ENCODE assay signal across 9 mouse cellular contexts in genomic region chr11:76477095-76477525, GRCm38 (mm10).
DNase-seq lines count a peak whose midpoint lies in the region; ATAC-seq lines count a peak whose summit lies in the region.
"Had no signal": no experiment of that assay in that cellular context is flagged by ENCODE, and none has a peak within 500 bp of the region (broad histone marks: within the 10 kb centered on the region; RNA-seq: fewer than 3 reads in every experiment).

No protein-coding gene starts in this region.

- peak; percentile 77 for ATAC-seq in intestine, embryonic 14.5 days (replicated peaks; ENCODE audit: low FRiP score, low TSS enrichment, low read depth)
- peak; percentile 26; the same call in 1 of the 2 replicates for ATAC-seq in limb, embryonic 15.5 days (ENCODE audit: insufficient number of reproducible peaks, low FRiP score, low TSS enrichment, low read depth)

- H3K4me1 ChIP-seq in intestine, embryonic 14.5 days (replicated peaks; ENCODE audit: control insufficient read depth, insufficient read depth, low read length) = peaks cover 16% of the 10 kb centered on the region; the same call in 1 of the 2 replicates
- peaks cover 26% of the 10 kb centered on the region for H3K4me1 ChIP-seq in limb, embryonic 15.5 days

- DNase-seq in adrenal gland, adult 2 months = peak; percentile 31
- DNase-seq in adrenal gland, adult 18-20 months (ENCODE audit: low spot score in 2 of 2) = no peak
- peak; percentile 75 for DNase-seq in Muller cell, postnatal 12 days (ENCODE audit: inconsistent ontology term)
- no peak for DNase-seq in intestine, embryonic 14.5 days (ENCODE audit: low spot score)
- no peak for DNase-seq in right cerebral cortex, adult 18-20 months
- no peak for DNase-seq in left cerebral cortex, postnatal 25 days (ENCODE audit: low spot score in 2 of 2)
- DNase-seq in thymus, postnatal 10 days (ENCODE audit: low spot score in 2 of 2) = no peak
- DNase-seq: heart, postnatal 36 days had no signal

- no peaks in the 10 kb centered on the region for H3K9me3 ChIP-seq in intestine, embryonic 14.5 days (ENCODE audit: control insufficient read depth, low read length)
- H3K9me3 ChIP-seq in limb, embryonic 15.5 days = no peaks in the 10 kb centered on the region

- no peak overlapping the region for H3K4me3 ChIP-seq in intestine, embryonic 14.5 days (ENCODE audit: low read depth, low read length)
- H3K4me3 ChIP-seq in limb, embryonic 15.5 days = no peak overlapping the region

- H3K4me2 ChIP-seq in intestine, embryonic 14.5 days (ENCODE audit: low read length) = no peak overlapping the region
- no peak overlapping the region for H3K4me2 ChIP-seq in limb, embryonic 15.5 days

- peak overlapping the region; percentile 73 for H3K27ac ChIP-seq in intestine, embryonic 14.5 days (ENCODE audit: low read depth)
- no peak overlapping the region for H3K27ac ChIP-seq in limb, embryonic 15.5 days

- H3K9ac ChIP-seq in intestine, embryonic 14.5 days (ENCODE audit: low read length) = no peak overlapping the region
- H3K9ac ChIP-seq in limb, embryonic 15.5 days = no peak overlapping the region

- H3K36me3 ChIP-seq in intestine, embryonic 14.5 days (ENCODE audit: control insufficient read depth, insufficient read depth, low read length) = peaks cover 41% of the 10 kb centered on the region
- H3K36me3 ChIP-seq in limb, embryonic 15.5 days = peaks cover 55% of the 10 kb centered on the region

- WGBS in intestine, embryonic 14.5 days = 33% methylated on average over 5 of the region's 5 CpGs
- 23% methylated on average over 5 of the region's 5 CpGs for WGBS in limb, embryonic 15.5 days

- intact Hi-C loops in left cerebral cortex, postnatal 25 days (cut with DNase I) = no loop called here

- no peaks in the 10 kb centered on the region for H3K27me3 ChIP-seq in intestine, embryonic 14.5 days (replicated peaks; ENCODE audit: control insufficient read depth, insufficient read depth, low read length)
- H3K27me3 ChIP-seq in limb, embryonic 15.5 days = no peaks in the 10 kb centered on the region

Comparison
In these comparisons a context has a peak if more than half of its experiments do, and no peak if none do; other contexts are left out.
1. DNase-seq: peak in adrenal gland, adult 2 months (single experiment) and Muller cell, postnatal 12 days (single experiment); none in adrenal gland, adult 18-20 months (0 of 2), intestine, embryonic 14.5 days (single experiment), right cerebral cortex, adult 18-20 months (single experiment), left cerebral cortex, postnatal 25 days (0 of 2) and thymus, postnatal 10 days (0 of 2).